Mouse (Mus musculus): ENCODE results near the gene Bak1. TPM values are rescaled to one million over a fixed set of nuclear protein-coding genes. Genes with fewer than 3 reads are reported as not detected.
A peak's percentile ranks its signal among the peaks of the same experiment; 100 is the strongest.
"Not testable (repeated sequence)": the region's sequence is repeated elsewhere in the genome, so short reads cannot be mapped to it uniquely, and the experiment has no call there.

The Bak1 gene
- total RNA-seq, 4 experiments from 2014 or later = 11.6 to 15.9 (median 13.7) TPM

DNA sequence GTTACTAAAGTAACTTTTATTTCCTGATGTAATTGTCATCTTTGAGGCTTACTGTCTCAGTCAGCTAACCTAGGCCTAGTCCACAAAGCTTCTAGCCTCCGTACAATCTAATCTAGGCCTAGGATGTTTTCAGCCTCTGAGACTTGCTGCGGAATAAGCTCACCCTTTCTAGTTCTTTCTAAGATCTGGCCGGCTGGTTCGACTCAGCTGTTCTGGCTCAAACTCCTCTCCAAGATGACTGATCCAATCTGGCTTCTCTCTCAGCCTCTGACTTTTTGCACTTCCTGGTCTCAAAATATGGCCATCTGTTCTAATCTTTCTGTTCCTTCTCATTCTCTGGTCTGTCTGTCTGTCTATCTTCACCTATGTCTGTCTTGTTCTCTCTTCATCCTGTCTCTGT, 45.4 kb downstream of the Bak1 start:
- DNase-seq (ENCODE audit: low spot score in 2 of 2) = no peak

DNA sequence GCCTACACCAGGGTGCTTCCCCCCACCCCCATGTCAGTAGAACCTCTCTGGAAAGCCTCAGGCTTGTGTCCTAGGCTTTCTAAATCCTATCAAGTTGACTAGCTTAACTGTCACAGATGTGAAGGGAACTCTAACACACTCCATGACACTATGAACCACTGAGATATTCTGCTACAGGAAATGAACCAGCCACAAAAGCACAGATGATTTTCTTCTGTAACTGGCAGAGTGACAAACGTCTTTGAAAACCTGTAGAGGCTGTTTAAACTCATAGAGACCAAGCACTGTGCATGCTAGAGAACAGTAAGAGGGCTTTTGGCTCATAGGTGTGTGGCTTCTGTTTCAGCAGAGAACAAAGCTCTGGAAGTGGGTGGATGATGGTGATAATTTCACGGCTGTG, 47.8 kb downstream of the Bak1 start:
- no peak for DNase-seq (ENCODE audit: low spot score in 2 of 2)

DNA sequence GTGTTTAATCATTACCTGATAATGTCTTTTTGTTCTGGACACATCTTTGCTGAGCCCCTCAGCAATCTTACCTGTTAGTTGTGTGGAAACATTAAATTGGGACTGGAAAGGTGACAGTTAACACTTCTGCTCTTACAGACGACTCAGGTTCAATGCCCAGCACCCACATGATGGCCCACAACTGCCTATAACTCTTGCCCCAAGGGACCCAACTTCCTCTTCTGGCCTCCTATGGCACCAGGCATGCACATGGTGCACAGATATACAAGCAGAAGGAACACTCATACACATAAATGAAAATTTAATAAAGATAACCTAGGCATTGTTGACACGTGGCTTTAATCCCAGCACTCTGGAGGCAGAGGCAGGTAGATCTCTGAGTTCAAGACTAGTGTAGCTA, 49.4 kb downstream of the Bak1 start:
- DNase-seq (ENCODE audit: low spot score in 2 of 2) = no peak

DNA sequence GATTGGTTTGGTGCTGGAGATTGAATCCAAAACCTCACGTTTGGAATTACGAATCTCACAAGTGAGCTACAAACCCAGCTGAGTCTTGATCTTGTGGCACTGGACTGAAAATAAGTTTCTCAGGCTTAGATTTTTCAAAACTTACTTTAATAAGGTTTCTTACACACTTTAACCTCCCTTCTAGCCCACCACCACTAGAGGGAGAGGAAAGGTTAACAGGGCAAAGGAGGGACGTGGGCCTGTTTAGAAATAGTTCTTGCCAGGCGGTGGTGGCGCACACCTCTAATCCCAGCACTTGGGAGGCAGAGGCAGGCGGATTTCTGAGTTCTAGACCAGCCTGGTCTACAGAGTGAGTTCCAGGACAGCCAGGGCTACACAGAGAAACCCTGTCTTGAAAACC, 51.5 kb downstream of the Bak1 start:
- DNase-seq (ENCODE audit: low spot score in 2 of 2) = not testable (repeated sequence)

DNA sequence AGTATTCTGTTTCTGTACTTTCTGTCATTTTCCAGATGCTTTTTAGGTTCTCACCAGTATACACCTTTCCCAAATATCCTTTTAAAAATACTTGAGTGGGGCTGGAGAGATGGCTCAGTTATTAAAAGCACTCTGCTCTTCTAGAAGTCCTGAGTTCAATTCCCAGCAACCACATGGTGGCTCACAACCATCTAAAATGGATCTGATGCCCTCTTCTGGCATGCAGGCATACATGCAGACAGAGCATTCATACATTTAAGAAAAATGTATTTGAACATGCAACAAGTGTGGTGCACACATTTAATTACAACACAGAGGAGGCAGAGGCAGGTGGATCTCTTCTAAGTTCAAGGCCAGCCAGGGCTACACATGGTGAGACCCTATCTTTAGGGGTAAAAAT, 53.4 kb downstream of the Bak1 start:
- DNase-seq (ENCODE audit: low spot score in 2 of 2) = no peak

DNA sequence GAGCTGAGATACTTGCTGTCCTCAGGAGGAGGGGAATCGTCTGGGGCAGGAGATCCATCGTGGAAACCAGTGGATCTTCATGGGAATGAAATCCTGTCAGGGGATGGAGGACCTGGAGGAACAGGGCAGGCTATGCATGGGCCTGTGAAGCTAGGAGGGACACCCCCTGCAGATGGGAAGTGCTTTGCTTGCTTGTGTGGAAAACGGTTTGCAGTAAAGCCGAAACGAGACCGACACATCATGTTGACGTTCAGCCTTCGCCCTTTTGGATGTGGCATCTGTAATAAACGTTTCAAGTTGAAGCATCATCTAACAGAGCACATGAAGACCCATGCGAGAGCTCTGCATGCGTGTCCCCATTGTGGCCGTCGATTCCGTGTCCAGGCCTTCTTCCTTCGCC, 54.3 kb downstream of the Bak1 start:
- no peak for DNase-seq (ENCODE audit: low spot score in 2 of 2)

DNA sequence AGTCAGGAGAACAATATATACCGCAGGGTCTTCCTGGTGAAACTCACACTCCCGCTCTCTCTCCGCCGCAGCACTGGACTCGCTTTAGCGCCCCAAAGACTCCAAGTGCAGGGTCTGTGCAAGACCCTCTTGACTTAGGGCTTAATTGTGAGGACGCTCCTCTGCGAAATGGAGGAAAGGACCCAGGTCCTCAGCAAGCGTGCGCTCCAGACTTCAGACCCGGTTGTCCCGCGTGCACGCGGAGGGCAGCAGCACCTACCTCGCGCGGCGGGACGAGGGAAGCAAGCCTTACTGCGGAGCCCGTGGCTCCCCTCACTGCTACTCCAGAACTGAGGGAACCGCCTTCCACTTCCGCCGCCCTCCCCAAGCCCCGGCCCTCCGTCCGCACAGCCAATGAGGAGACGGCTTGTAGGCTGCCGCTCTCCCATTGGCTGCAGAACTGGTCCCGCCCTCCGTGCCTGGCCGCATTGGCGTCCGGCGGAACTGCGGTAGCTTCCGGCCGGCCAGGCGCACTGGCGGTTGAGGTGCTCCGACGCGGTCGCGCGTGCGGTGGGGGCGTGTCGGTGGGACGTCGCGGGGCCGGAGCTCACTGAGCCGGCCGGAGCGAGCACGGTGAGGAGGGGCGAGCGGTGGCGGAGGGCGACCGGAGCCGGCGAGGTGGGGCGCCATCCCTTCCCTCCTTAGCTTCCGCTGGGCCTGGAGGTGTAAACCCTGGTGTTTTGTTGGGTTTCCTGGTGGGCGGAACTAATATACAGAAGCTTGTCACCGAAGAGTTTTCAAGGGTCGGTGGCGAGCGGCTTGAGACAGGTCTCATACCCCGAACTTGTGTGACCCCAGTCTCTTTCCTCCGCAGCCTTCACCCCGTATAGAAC, 55.9 kb downstream of the Bak1 start, which contains the start of gene Zbtb9:
TSS of gene Zbtb9 (plus strand) at position 465 of the 872 bp plus-strand sequence.
- DNase-seq (ENCODE audit: low spot score in 2 of 2) = peak; percentile 94

DNA sequence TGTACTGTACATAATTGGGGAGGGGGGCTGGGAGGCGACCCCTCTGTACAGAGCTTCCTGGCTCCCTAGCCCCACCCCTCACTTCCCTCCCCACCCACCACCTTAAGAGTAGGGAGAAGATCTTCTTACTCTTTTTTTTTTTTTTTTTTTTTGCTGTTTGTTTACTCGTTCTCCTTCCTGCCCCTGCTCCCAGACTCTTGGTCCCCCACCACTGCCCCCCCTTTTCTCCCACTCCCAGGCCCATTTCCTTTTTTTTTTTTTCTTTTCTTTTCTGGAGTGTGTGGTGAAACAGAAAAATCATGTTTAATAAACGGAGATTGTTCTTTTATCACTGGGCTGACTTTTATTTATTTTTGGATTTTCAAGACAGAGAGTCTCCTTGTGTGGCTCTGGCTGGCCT, 56.7 kb downstream of the Bak1 start:
- DNase-seq (ENCODE audit: low spot score in 2 of 2) = no peak

DNA sequence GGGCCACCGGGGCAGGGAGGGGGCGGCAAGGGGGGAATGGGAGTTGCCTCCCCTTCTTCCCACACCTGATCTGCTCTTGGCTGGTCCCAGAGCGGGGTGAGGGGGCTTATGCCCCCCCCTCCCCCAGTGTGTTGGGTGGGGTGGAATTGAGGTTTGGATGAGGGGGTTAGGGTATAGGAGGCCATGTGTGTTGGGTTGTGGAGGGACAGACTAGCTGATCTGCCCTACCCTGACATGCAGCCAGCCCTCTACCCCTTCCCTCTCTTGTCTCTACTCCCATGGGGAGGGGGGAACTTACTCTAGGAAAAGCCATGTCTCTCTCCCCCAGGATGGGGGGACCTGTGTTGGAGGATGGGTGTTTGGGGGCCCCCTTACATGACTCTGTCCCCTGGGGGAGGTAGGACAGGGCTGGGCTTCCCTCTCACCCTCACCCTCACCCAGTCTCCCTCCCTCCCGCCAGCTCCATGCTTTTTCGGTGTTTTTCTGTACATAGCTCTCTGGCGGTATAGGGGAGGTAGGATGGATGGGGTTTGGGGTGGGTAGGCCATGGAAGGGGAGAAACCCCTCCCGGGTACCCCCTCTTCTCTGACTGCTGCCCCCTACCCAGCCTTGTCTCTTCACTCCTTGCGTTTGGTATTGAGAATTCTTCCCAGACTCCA, 57.4 kb downstream of the Bak1 start:
- no peak for DNase-seq (ENCODE audit: low spot score in 2 of 2)

DNA sequence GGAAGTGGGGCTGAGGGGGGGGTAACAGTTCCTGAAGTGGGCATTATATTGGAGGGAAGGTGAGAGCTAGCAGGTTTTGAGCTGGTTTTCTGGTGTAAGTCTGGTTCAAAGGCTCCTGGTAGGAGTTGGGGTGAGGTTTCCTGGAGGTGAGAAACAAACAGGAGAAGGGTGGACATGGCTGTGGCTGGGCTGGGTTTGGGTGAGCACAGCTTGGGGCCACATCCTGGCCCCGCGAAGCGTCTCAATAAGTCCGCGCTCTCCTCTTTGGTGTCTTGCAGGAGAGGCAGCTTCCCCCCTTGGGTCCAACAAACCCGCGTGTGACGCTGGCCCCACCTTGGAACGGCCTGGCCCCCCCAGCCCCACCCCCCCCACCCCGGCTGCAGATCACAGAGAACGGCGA, 58.6 kb downstream of the Bak1 start:
- no peak for DNase-seq (ENCODE audit: low spot score in 2 of 2)

Other genes with a start within 250 kb of the Bak1 start
- 10 to 100 TPM; 32.7 to 35.3 (median 33.6) TPM for gene Bnip1, start 247.9 kb downstream of the Bak1 start, total RNA-seq (2022)
- not detected for gene Nkx2-5, start 184.0 kb downstream of the Bak1 start, total RNA-seq (2022)
- gene Kifc5b, start 111.9 kb downstream of the Bak1 start, total RNA-seq (2022) = 1 to 10 TPM; 2.5 to 7.4 (median 4.2) TPM
- 10 to 100 TPM; 37.0 to 40.3 (median 37.5) TPM for gene Phf1, start 96.0 kb downstream of the Bak1 start, total RNA-seq (2022)
- 10 to 100 TPM; 90.0 to 96.1 (median 92.0) TPM for gene Cuta, start 89.4 kb downstream of the Bak1 start, total RNA-seq (2022)
- gene Syngap1, start 87.8 kb downstream of the Bak1 start, total RNA-seq (2022) = 100 to 1,000 TPM; 353 to 466 (median 403) TPM
- gene Zbtb9, start 55.8 kb downstream of the Bak1 start, total RNA-seq (2022) = 10 to 100 TPM; 12.2 to 14.7 (median 13.7) TPM
- gene Itpr3, start 28.3 kb upstream of the Bak1 start, total RNA-seq (2022) = 1 to 10 TPM; 3.0 to 4.8 (median 3.7) TPM
- 100 to 1,000 TPM; 185 to 220 (median 203) TPM for gene Uqcc2, start 104.9 kb upstream of the Bak1 start, total RNA-seq (2022)
- gene Ip6k3, start 138.8 kb upstream of the Bak1 start, total RNA-seq (2022) = 1 to 10 TPM in 2 of 4 experiments, under 1 TPM in 2; 0.27 to 3.7 (median 2.0) TPM
- 10 to 100 TPM; 41.9 to 48.4 (median 43.0) TPM for gene Lemd2, start 175.5 kb upstream of the Bak1 start, total RNA-seq (2022)

Measured in layer of hippocampus, adult 8-10 months (tissue).